Mouse (Mus musculus): Measurements from ENCODE around the gene Mucl2. TPM values are rescaled to one million over a fixed set of nuclear protein-coding genes. Genes with fewer than 3 reads are reported as not detected.
"Not testable (repeated sequence)": the region's sequence is repeated elsewhere in the genome, so short reads cannot be mapped to it uniquely, and the experiment has no call there.

The Mucl2 gene
- not detected for total RNA-seq (2021)
- long read RNA-seq, experiment 1, result 0 reads
- long read RNA-seq, experiment 2, result 0 reads

- DNase-seq, result no peak
- intact Hi-C loops (cut with DNase I), result no loop called here
These were observed at the start of gene Mucl2 for GRCm38 (mm10) chr15:103899212-103899611. Mucl2 (minus strand) TSS chr15:103899312.

- DNase-seq, result not testable (repeated sequence)
- intact Hi-C loops (cut with DNase I), result loop anchor here (2.0 kb wide), 1 partner anchor 136 kb away; no protein-coding TSS in a partner anchor
These were observed 13.9 kb upstream of the Mucl2 start for GRCm38 (mm10) chr15:103913061-103913460.

Small RNA genes lying within 50 kb of the gene (microRNA-seq; reads per million reads assigned to microRNA genes)
- 0 reads per million in 2 experiments for gene Gm22852

Other genes starting within 250 kb of the Mucl2 start
- gene Mucl1, start 143.8 kb downstream of the Mucl2 start, total RNA-seq (2021), result under 1 TPM; 0.48 to 0.72 TPM